Mouse (Mus musculus): ENCODE measurements around the gene Pex7.
A peak's percentile ranks its signal among the peaks of the same experiment; 100 is the strongest.
"Not testable (repeated sequence)": the region's sequence is repeated elsewhere in the genome, so short reads cannot be mapped to it uniquely, and the experiment has no call there.

Gene Pex7

DNA sequence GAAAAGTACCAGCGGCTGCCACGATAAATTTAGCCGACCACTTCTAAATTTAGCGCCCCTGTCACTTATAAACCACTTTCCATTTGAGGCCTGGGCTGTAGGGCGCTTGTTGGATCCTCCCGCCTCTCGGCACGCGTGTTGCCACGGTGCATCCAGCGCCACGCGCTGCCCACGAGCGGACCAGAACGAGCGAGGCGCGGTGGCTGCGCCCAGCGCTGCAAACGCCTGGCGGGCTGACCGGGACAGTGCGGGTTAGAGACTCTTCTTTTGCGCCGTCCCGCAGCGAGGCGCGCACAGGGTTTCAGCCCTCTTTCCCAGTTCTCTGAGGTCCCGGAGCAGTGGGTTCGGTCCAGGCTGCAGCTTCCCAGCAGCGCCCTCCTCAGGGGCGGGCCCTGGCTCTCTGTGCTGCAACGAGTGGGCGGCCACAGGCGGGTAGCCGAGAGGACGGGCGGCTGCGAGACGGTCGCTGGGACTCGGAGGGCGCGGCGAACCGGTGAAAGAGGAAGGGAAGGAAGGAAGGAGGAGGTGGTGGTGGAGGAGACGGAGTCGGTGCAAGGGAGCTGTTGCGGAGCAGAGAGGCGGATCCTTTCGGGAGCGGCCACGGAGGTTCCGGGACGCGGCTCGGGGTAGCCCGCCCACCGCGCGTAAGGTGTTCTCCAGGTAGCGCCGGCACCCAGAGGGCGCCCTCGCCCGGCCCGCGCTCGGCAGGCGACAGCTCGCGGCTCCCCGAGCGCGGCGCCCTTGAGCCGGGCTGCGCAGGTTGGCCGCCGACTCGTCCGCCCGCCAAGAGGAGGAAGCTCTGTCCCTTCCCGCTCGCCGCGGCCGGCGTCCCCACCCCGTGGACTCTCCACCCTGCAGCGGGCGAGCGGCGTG, 26.3 kb upstream of the Pex7 start:
- peak; percentile 86 to 90 for DNase-seq

DNA sequence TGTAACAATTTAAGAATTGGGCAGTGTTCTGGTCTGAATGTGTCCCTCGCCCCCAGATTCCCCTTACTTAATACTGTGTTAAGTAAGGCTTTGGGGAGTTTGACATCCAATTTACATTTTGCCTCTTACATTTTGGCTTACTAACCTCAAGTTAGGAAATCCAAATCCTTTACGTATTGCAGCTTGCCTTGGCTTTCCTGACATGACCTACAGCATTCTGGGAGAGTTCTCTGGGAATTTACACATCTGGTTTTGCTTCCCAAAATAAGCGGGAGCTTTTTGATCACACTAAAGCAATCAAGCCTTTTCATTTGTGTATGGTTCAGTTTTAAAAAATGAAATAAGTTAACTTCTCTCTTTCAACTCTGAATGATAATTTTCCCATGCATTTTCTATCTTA, 25.5 kb upstream of the Pex7 start:
- DNase-seq: no peak

DNA sequence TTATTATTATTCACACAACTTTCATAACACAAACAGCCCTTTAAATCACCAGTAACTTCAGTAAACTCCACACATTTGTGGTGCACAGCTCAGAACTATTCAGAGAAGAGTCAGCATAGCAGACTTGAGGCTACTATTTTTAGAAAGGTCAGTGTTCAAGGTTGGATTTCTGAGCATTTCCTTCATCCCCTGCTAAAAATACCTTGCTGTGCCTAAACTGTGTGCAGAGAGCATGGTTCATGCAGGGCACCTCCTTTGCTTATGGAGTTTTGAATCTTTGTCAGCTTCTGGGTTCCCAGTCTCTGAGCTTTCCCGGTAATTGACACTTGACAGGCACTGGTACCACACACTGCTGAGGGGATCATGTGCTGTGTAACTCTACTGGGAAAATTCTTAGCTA, 20.7 kb upstream of the Pex7 start:
- DNase-seq: no peak

DNA sequence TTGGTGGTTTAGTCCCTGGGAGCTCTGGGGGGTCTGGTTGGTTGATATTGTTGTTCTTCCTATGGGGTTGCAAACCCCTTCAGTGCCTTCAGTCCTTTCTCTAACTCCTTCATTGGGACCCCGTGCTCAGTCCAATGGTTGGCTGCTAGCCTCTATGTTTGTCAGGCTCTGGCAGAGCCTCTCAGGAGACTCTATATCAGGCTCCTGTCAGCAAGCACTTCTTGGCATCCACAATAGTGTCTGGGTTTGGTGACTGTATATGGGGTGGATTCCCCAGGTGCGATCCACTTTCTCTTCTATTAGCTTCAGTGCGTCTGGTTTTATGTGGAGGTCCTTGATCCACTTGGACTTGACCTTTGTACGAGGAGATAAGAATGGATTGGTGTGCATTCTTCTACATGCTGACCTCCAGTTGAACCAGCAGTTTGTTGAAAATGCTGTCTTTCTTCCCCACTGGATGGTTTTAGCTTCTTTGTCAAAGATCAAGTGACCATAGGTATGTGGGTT, 19.0 kb upstream of the Pex7 start:
- not testable (repeated sequence) for DNase-seq

DNA sequence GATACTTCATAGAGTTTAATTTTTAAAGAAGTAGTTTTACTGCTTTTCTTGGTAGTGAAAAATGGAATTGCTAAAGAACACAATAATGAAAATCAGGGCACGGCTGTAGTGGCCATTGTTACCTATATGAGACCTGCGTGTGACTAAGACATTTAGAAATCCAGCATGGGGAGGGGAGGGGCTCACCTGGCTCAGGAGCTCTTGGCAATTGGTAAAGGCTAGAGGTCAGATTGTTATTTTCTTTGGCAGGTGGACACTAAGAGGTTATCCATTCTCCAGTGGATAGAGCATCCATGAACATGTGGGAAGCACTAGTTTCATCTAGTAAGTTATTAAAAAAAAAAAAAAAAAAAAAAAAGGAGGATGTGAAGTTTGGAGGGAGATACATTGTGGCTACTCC, 16.8 kb upstream of the Pex7 start:
- DNase-seq: no peak

DNA sequence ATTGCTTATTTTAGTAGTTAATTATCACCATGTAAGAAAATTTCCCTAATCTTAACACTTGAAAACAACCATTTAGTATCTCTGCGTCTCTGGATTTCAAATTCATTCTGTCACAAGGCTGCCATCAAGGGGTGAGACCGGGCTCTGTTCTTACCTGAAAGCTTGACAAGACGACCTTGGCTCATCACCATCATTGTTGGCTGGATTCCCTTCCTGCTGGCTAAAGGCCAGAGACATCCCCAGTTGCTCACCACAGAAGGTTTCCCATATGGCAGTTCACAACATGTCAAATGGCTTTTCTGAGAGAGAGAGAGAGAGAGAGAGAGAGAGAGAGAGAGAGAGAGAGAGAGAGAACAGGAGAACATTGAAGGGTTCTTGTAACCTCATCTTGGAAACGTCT, 14.9 kb upstream of the Pex7 start:
- peak; percentile 99 to 100 for DNase-seq

DNA sequence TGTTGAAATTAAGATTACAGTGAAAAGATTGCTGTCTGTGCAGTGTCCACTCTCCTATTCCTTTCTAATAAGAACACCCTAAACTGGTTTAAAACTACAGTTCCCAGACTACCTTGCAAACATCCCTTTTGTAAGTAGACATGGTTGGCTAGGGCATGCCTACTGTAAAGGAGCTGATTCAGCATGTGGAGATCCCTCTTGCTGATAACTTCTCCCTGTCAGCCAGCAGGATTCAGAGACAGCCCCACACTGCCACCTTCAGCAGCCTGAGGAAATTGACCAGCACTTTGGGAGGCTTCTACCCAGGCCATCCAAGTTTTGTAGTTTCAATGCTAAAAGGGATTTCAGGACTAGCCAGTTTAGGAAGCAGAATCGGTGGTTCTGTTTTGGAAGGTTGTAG, 7.8 kb upstream of the Pex7 start:
- peak; percentile 64 to 66 for DNase-seq

DNA sequence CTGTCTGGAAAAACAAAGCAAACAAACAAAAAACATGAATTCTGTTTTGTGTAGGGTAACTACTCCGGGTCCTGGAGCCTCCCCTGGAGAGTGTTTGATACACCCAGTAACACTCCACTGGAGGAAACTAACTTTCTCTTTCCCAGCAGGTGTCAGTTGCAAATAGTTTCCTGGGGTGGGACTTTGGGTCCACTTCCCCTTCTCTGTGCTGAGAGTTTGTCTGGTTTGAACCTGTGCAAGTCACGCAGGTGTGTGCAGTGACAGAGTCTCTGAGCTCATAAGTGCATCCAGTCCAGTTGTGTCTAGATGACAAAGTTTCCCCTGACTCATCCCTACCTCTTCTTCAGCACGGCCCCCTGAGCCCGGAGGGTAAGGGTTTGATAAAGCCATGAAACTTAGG, 6.3 kb upstream of the Pex7 start:
- DNase-seq: no peak

DNA sequence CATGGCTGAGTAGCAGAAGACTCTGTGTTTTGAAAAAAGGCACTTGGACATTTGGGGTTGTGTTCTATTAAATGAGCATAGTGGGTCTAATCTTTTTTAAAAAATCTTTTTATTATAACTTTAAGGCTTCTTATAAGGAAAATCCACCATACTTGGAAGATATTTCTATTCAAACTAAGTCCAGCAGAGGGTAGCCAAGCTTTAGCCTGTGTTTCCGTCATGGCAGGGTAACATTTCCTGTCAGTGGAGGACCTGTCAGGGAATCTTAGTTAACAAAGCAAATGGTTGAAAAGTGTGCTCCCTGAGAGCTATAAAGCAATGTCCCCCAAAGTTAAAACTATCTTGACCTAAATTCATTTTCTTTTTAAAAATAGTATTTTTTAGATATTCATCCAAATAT, 4.1 kb upstream of the Pex7 start:
- no peak for DNase-seq

DNA sequence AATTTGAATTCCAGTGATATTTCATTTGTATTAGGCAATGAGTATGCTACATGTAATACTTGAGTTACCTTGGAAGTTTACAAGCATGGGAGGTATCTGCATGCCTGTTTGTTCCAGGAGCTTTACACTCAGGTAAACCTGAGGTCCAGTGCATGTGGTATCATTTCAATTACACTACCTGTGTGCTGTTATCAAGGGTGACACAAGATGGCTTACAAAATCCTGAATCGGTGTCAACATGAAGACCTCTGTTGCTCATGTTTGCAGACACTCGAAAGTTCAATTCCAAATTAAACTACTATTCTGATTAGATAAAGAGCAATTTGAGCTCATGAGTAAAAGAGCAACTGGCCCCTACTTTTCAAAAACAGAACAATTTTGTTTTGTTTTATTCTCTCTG, 3.0 kb upstream of the Pex7 start:
- DNase-seq: no peak

DNA sequence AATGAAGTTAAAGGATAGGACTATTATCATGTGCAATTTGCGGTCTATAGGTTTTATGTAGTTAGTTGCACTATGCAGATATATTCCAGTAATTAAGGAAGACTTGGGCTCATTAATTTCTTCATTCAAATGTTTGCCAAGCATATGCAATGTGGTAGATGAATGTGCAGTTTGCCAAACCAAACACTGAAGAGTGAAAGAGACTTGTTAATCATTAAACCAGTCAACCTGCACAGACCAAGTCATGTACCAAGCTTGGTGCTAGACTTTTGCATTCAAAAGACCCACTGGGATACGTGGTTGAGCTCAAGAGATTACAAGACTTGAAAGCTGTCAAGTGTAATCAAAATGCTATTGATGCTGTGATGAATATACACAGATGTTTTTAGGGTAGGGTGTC, 587 bp upstream of the Pex7 start:
- DNase-seq: no peak

DNA sequence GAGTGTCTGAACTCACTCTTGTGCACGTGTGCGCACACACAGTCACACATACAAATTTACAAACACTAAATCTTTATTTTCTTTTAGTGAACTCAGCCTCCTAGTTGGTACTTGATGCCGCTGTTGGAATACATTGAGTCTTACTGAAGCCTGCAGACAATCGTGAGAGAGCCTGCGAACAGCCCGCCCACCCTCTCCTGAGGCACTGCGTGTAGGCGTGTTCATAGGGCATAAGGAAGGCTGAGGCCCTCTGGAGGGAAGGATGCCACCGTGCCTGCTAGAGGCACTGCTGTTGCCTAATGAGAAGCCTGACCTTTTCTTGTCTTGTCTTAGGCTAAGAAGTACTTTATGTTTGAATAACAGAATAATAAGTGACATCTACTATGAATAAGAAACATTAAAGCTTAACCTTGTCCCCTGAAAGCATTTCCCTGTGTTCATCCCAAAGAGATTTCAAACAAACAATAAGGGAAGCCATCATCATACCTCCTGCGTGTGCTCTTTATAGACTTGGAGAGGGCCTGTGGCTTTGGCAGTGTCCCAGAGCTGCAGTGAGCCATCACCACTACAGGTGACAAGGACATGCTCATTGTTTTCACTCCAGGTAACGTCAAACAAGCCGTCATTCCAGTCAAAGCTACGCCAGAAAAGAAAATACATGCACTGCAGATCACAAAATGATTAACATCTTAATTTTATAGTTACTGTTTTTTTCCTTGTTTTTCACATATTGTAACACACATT, 3.2 kb downstream of the Pex7 start:
- peak; percentile 51 to 55 for DNase-seq

DNA sequence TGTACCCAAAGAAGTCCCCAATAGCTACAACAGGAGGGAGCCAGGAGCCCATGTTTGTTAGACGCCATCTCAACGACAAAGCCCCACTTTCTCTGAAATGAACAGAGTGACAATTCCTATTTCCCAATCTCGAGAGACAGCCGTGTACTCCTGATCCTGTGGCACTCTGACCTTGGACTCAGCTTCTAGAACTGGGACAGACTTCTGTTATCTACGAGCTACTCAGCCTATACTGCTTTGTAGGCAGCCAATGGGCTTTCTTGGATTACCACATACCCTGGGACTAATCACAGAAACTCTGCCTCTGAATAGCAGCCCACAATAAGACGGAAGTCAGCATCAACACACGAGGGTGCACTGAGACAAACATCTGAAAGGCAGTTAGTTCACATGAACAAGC, 5.5 kb downstream of the Pex7 start:
- DNase-seq: no peak

DNA sequence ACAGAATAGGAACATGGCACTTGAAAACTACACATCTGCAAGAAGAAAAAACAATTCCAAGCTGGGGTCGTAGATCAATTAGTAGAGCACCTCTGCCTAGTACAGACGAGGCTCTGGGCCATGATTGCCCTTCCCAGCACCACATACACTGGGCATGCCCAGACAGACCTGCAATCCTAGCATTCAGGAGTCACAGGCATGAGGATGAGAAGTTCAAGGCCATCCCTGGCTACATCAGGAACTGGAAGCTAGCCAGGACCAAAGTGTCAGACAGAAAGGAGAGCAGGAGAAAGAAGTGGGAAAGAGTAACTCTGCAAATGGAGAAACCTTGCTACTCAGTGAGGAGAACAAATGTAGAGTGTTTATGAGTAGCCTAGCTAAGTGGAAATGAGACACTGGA, 7.3 kb downstream of the Pex7 start:
- no peak for DNase-seq

DNA sequence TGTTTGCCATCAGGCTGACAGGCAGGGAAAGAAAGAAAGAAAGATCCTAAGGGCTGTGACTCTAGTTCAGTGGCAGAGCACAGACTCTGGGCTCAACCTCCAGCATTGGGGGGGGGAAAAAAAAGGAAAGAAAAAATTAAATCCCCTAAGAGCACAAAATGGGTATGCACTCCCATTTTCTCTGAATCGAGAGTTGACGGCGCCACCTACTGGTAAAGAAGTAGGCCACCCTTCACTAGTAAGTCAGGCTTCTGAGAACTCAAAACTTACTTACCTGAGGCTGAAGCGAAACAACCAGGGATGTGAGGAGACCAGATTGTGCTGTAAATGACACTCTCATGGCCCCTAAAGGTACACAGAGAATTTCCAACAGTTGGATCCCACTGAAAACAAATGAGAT, 13.5 kb downstream of the Pex7 start:
- peak; percentile 44 to 46 for DNase-seq

DNA sequence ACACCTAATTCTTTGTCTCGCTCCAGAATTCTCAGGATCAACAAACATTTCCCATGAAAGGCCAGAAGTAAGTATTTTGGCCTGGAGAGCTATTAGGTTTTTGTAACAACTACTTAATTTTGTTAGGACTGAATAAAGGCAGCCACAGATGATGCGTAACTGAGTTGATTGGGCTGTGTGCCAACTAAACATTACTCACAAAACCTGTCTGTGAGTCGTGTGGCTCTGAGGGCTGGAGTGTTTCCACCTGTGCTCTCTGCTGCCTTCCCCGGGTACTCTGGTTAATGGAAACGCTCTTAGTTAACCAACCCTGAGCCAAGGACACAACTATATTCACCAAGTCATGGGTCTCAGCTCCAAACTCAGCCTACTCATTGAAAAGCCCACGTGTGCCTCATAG, 14.3 kb downstream of the Pex7 start:
- no peak for DNase-seq

DNA sequence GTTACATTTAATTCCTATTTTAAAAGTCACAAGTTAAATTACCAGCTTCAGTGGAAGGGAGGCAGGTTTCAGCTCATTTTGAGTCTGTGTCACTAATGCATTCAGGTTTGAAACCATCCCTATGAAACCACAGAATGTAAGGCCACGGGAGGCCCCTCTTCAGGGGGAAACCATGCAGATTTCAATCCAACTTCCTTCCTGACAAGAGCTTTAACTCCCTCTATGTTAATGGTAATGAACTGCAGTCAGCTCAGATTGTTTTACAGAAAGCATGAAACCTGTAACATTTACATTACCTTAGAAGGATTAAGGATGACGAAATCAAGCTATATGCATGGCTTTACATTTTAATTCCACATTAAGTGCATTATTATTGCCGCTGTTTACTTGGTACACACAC, 15.8 kb downstream of the Pex7 start:
- no peak for DNase-seq

DNA sequence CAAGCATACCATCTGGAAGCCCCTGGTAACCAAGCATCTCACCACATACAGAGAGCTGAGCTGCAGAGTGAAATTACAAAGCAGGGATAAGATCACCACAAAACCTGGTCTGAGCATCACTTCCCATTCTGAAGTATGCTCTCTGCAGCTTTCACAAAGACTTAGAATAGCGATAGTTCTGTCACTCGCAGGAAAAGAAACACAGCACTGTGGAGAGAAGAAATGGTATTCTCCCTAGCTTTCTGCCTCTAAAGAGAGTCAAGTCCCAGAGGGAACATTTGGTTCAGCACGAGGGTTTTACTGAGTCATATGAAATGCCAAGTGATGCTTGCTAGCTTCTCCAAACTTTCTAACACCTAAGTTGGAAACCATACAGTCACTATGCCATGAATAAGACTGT, 17.6 kb downstream of the Pex7 start:
- no peak for DNase-seq

DNA sequence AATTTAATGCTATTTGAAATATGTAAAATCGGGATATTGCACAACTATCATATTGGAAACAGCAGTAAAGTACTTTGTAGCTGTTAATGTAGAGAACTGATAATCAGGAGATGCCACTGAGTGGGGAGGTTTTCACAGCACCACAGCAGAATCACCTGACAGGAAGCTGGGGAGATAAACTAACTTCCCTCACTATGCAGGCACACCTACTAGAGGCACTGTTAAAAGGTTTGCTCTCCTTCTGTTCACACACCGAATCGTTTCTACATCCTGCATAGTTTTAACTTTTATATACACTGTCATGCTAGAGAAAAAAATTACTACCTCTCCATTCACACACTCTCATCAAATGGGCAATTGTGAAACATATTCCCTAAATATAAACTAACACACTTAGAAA, 21.2 kb downstream of the Pex7 start:
- DNase-seq: no peak

DNA sequence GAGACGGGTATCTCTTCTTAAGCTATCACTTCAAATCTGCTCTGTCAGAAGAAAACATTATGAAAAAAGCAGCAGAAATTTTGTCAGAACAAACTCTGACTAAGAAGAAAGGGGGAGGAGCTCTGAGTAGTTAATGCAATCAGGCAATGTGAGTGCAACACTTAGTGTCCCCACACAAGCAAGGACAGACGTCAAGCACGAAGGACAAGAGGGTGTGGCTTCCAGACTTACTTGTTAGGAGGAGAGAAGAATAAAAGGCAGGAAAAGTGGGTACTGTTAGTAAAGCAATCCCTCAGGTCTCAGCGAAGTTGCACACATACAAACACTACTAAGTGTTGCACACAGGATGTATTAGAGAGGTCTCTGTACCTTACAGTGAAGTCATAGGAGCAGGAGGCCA, 23.1 kb downstream of the Pex7 start:
- DNase-seq: no peak

DNA sequence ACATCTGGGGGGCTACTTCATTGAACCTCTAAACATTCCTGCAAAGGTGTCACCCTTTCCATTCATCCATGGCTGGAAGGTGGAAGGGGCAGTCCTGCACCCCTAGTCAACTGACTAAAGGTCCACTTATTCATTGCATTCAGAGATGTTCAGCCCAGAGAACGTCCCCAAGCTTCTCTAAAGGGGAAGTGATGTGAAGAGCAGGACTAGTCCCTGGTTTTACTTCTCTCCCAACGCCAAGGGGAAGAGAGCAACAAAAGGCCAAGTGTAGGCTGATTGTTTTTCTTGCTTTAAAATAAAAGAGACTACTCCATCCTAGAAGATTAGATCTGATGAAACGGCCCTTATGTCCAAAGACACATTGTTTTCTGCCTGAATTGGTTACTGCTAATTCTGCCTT, 27.1 kb downstream of the Pex7 start:
- DNase-seq: no peak

DNA sequence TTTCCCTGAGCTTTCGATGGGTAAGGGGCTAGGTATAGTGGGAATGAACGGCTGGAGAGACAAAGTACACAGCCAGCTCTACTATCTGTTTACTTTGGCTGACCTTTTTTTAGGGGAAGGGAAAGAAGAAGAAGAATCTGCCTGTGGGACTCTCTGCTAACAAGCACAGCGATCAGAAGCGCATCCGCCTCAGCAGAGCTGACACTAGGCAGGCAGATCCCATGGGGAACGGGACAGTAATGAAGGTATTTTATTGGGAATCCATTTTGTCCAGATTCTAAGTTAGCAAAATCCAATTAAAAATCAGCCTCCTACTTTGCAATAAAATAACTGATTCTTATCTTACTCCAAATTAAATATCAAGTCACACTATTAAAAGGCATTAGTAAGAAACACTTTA, 28.3 kb downstream of the Pex7 start:
- DNase-seq: no peak

DNA sequence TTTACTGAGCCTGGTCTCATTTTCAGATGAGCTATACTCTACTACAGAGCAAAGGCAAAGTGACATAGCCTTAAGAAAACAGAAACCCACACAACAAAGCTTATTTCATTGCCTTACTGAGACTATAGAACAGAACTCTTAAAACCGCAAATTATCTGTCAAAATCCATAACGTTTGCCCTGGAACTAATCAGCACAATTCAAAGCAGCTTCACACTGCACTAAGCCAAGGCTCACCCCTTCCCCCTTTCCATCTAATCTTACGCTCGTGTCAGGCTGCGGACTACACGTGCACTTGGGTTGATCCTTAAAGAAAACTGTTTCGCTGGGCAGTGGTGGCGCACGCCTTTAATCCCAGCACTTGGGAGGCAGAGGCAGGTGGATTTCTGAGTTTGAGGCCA, 29.8 kb downstream of the Pex7 start:
- DNase-seq: no peak

DNA sequence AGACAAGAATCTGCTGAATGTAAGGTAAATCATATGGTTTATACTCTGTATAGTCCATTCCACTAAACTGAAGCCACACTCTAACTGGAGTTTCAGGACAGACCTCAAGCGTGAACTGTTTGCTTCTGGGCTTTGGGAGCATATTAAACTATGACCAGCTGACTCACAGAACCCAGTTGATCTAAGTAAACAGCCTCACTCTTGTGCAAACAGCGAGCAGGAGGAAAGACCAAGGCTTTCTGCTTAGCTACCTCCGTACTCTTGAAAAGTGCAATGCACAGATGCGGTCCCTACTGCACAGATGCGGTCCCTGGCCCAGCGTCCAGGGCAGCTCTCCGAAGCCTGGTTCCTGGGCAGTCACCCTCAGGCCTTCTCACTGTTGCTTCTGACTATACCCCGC, 30.2 kb downstream of the Pex7 start:
- DNase-seq: no peak

Measured in cerebellum, postnatal 36 days (tissue).